Mouse (Mus musculus) neural tube, embryonic 15.5 days (tissue): ENCODE measurements around the gene Ipo9. TPM values are rescaled to one million over a fixed set of nuclear protein-coding genes. Genes with fewer than 3 reads are reported as not detected.

Experiments used
- ATAC-seq: fragments of 200-750 bp; cut with Nextera tagmentation; 2 replicates; pipeline ENCODE4 v1.8.0; 2017; ENCODE audit warnings: mild to moderate bottlenecking, moderate TSS enrichment, moderate library complexity; ENCODE audit not compliant: low FRiP score
- H3K27ac ChIP-seq: fragments of 300-500 bp; sonication (generic); replicated peaks from 2 replicates; pipeline ENCODE4 v1.5.1; 2015; ENCODE audit warnings: mild to moderate bottlenecking, inconsistent platforms
- H3K27me3 ChIP-seq: fragments of 300-500 bp; sonication (generic); replicated peaks from 2 replicates; pipeline ENCODE4 v1.6.1; 2015; ENCODE audit warnings: inconsistent platforms
- H3K36me3 ChIP-seq: fragments of 300-500 bp; sonication (generic); 2 replicates; pipeline ENCODE4 v1.6.1; 2015; ENCODE audit warnings: inconsistent platforms
- H3K4me1 ChIP-seq: fragments of 300-500 bp; sonication (generic); 2 replicates; pipeline ENCODE4 v1.6.1; 2015; ENCODE audit warnings: inconsistent platforms
- H3K4me2 ChIP-seq: fragments of 300-500 bp; sonication (generic); 2 replicates; pipeline ENCODE4 v1.6.1; 2015; ENCODE audit warnings: inconsistent platforms, mild to moderate bottlenecking, moderate library complexity
- H3K4me3 ChIP-seq: fragments of 300-500 bp; sonication (generic); replicated peaks from 2 replicates; pipeline ENCODE4 v1.5.1; 2015; ENCODE audit warnings: mild to moderate bottlenecking, inconsistent platforms
- H3K9ac ChIP-seq: fragments of 300-500 bp; sonication (generic); replicated peaks from 2 replicates; pipeline ENCODE4 v1.6.1; 2015; ENCODE audit warnings: mild to moderate bottlenecking, inconsistent platforms
- H3K9me3 ChIP-seq: fragments of 300-500 bp; sonication (generic); replicated peaks from 2 replicates; pipeline ENCODE4 v1.6.1; 2016; ENCODE audit warnings: inconsistent platforms
- WGBS: fragments of 180-500 bp; shearing (Covaris S2); methylation state at CpG from one replicate; pipeline ENCODE4 v1.1.7; 2015; ENCODE audit warnings: mixed read lengths; 5-methylcytosine and 5-hydroxymethylcytosine counted together
- polyA plus RNA-seq: library from polyadenylated mRNA; unstranded; fragments of >200 nt; fragmentation: Nextera tagmentation; extraction: Ambion mirVana; gene quantifications from 2 replicates; pipeline ENCODE4 v1.2.1, GENCODE M21; 2015

Ipo9 gene
- polyA plus RNA-seq, 1 experiment from 2014 or later, result 109 TPM

- Histone ChIP-seq H3K9me3 (no peaks in the 10 kb centered on the region), H3K9ac (peak overlapping the region; percentile 41), H3K4me1 (peaks cover 42% of the 10 kb centered on the region), H3K4me2 (peak overlapping the region; percentile 57), H3K27me3 (no peaks in the 10 kb centered on the region), H3K27ac (peak overlapping the region; percentile 95), H3K36me3 (peaks cover 13% of the 10 kb centered on the region; the same call in 1 of the 2 replicates), H3K4me3 (peak overlapping the region; percentile 92)
- peak; percentile 69 for ATAC-seq
- under 1% methylated on average over 14 of the region's 14 CpGs for WGBS
Measured at GRCm38 (mm10) chr1:135430669-135431017, 344 bp upstream of the Ipo9 start.

GRCm38 (mm10) chr1:135427390-135427789, 2.9 kb downstream of the Ipo9 start:
- Histone ChIP-seq H3K4me1 (peaks cover 42% of the 10 kb centered on the region), H3K4me3 (no peak overlapping the region), H3K9me3 (no peaks in the 10 kb centered on the region), H3K4me2 (no peak overlapping the region), H3K36me3 (peaks cover 39% of the 10 kb centered on the region), H3K27ac (no peak overlapping the region), H3K27me3 (no peaks in the 10 kb centered on the region), H3K9ac (no peak overlapping the region)
- no peak for ATAC-seq
- 88% methylated on average over 6 of the region's 6 CpGs for WGBS

GRCm38 (mm10) chr1:135426645-135427044, 3.7 kb downstream of the Ipo9 start:
- Histone ChIP-seq H3K4me3 (no peak overlapping the region), H3K9me3 (no peaks in the 10 kb centered on the region), H3K9ac (no peak overlapping the region), H3K27ac (no peak overlapping the region; the same call in 1 of the 2 replicates), H3K4me1 (peaks cover 39% of the 10 kb centered on the region), H3K36me3 (peaks cover 40% of the 10 kb centered on the region), H3K4me2 (no peak overlapping the region), H3K27me3 (no peaks in the 10 kb centered on the region)
- ATAC-seq, result no peak
- 96% methylated on average over 10 of the region's 10 CpGs for WGBS

- Histone ChIP-seq H3K4me2 (no peak overlapping the region), H3K4me3 (no peak overlapping the region), H3K4me1 (peaks cover 13% of the 10 kb centered on the region), H3K9ac (no peak overlapping the region), H3K9me3 (no peaks in the 10 kb centered on the region), H3K36me3 (peaks cover 64% of the 10 kb centered on the region), H3K27ac (no peak overlapping the region), H3K27me3 (no peaks in the 10 kb centered on the region)
- no peak for ATAC-seq
- WGBS, result 97% methylated on average over 6 of the region's 6 CpGs
Measured at GRCm38 (mm10) chr1:135422772-135423171, 7.5 kb downstream of the Ipo9 start.

GRCm38 (mm10) chr1:135413996-135414395, 16.3 kb downstream of the Ipo9 start:
- no peak overlapping the region for H3K4me3 ChIP-seq
- H3K4me2 ChIP-seq, result no peak overlapping the region
- H3K27me3 ChIP-seq, result no peaks in the 10 kb centered on the region
- no peak overlapping the region for H3K27ac ChIP-seq
- H3K4me1 ChIP-seq, result peaks cover 3% of the 10 kb centered on the region; the same call in 1 of the 2 replicates
- no peaks in the 10 kb centered on the region for H3K9me3 ChIP-seq
- no peak for ATAC-seq
- peaks cover 82% of the 10 kb centered on the region for H3K36me3 ChIP-seq
- no peak overlapping the region for H3K9ac ChIP-seq

- no peak for ATAC-seq
- Histone ChIP-seq H3K4me2 (no peak overlapping the region), H3K4me3 (no peak overlapping the region), H3K4me1 (peaks cover 3% of the 10 kb centered on the region; the same call in 1 of the 2 replicates), H3K9ac (no peak overlapping the region), H3K9me3 (no peaks in the 10 kb centered on the region), H3K27me3 (no peaks in the 10 kb centered on the region), H3K27ac (no peak overlapping the region), H3K36me3 (peaks cover 82% of the 10 kb centered on the region)
- WGBS, result 80% methylated on average over 4 of the region's 4 CpGs
Measured at GRCm38 (mm10) chr1:135412130-135412529, 18.2 kb downstream of the Ipo9 start.

- 76% methylated on average over 2 of the region's 2 CpGs for WGBS
- peaks cover 81% of the 10 kb centered on the region for H3K36me3 ChIP-seq
Measured at GRCm38 (mm10) chr1:135410967-135411366, 19.3 kb downstream of the Ipo9 start.

GRCm38 (mm10) chr1:135408973-135409372, 21.3 kb downstream of the Ipo9 start:
- 97% methylated on average over 4 of the region's 4 CpGs for WGBS
- Histone ChIP-seq H3K9ac (no peak overlapping the region), H3K4me3 (no peak overlapping the region), H3K27me3 (no peaks in the 10 kb centered on the region), H3K4me2 (no peak overlapping the region), H3K4me1 (peaks cover 3% of the 10 kb centered on the region; the same call in 1 of the 2 replicates), H3K9me3 (no peaks in the 10 kb centered on the region), H3K27ac (no peak overlapping the region), H3K36me3 (peaks cover 80% of the 10 kb centered on the region)
- ATAC-seq, result no peak

More at GRCm38 (mm10) chr1:135410967-135411366, 19.3 kb downstream of the Ipo9 start:
- no peak for ATAC-seq
- no peak overlapping the region for H3K9ac ChIP-seq
- H3K4me1 ChIP-seq, result peaks cover 3% of the 10 kb centered on the region; the same call in 1 of the 2 replicates
- no peak overlapping the region for H3K4me3 ChIP-seq
- no peak overlapping the region for H3K4me2 ChIP-seq
- no peaks in the 10 kb centered on the region for H3K9me3 ChIP-seq
- H3K27me3 ChIP-seq, result no peaks in the 10 kb centered on the region
- no peak overlapping the region for H3K27ac ChIP-seq

- Histone ChIP-seq H3K4me3 (no peak overlapping the region), H3K9ac (no peak overlapping the region), H3K4me2 (no peak overlapping the region), H3K4me1 (no peaks in the 10 kb centered on the region), H3K36me3 (peaks cover 84% of the 10 kb centered on the region), H3K27ac (no peak overlapping the region), H3K27me3 (no peaks in the 10 kb centered on the region), H3K9me3 (no peaks in the 10 kb centered on the region)
- WGBS, result 85% methylated on average over 7 of the region's 7 CpGs
- no peak for ATAC-seq
Measured at GRCm38 (mm10) chr1:135405356-135405755, 24.9 kb downstream of the Ipo9 start.

- Histone ChIP-seq H3K9me3 (no peaks in the 10 kb centered on the region), H3K9ac (no peak overlapping the region), H3K4me3 (no peak overlapping the region), H3K36me3 (peaks cover 81% of the 10 kb centered on the region), H3K4me2 (no peak overlapping the region), H3K27me3 (no peaks in the 10 kb centered on the region), H3K27ac (no peak overlapping the region), H3K4me1 (no peaks in the 10 kb centered on the region)
- no peak for ATAC-seq
- 84% methylated on average over 3 of the region's 3 CpGs for WGBS
Measured at GRCm38 (mm10) chr1:135401452-135402110, 28.7 kb downstream of the Ipo9 start.

GRCm38 (mm10) chr1:135399466-135399865, 30.8 kb downstream of the Ipo9 start:
- H3K4me2 ChIP-seq, result no peak overlapping the region
- no peaks in the 10 kb centered on the region for H3K9me3 ChIP-seq
- no peak overlapping the region for H3K9ac ChIP-seq
- no peak overlapping the region for H3K27ac ChIP-seq
- 98% methylated on average over 5 of the region's 5 CpGs for WGBS
- H3K4me3 ChIP-seq, result no peak overlapping the region
- no peak for ATAC-seq
- peaks cover 77% of the 10 kb centered on the region for H3K36me3 ChIP-seq
- H3K27me3 ChIP-seq, result no peaks in the 10 kb centered on the region
- no peaks in the 10 kb centered on the region for H3K4me1 ChIP-seq

GRCm38 (mm10) chr1:135385161-135385560, 45.1 kb downstream of the Ipo9 start:
- no peak overlapping the region for H3K4me3 ChIP-seq
- peaks cover 75% of the 10 kb centered on the region for H3K36me3 ChIP-seq
- no peak overlapping the region for H3K4me2 ChIP-seq
- H3K9me3 ChIP-seq, result no peaks in the 10 kb centered on the region
- no peaks in the 10 kb centered on the region for H3K27me3 ChIP-seq
- peaks cover 6% of the 10 kb centered on the region for H3K4me1 ChIP-seq
- ATAC-seq, result no peak
- H3K27ac ChIP-seq, result no peak overlapping the region
- no peak overlapping the region for H3K9ac ChIP-seq
- 91% methylated on average over 9 of the region's 9 CpGs for WGBS
